Mouse (Mus musculus) C2C12 (cell line): ENCODE measurements around the gene Agrn. TPM values are rescaled to one million over a fixed set of nuclear protein-coding genes. Genes with fewer than 3 reads are reported as not detected.

Experiments
- H3K27me3 ChIP-seq: one replicate; pipeline ENCODE4 v1.6.1; 2011; ENCODE audit not compliant: control insufficient read depth, insufficient read depth, insufficient read length
- H3K36me3 ChIP-seq: one replicate; pipeline ENCODE4 v1.6.1; 2011; ENCODE audit not compliant: control insufficient read depth, insufficient read depth
- H3K4me3 ChIP-seq: one replicate; pipeline ENCODE4 v1.5.1; 2011; ENCODE audit warnings: mild to moderate bottlenecking, control low read depth; ENCODE audit not compliant: poor library complexity, insufficient read depth, severe bottlenecking
- H3K79me2 ChIP-seq: one replicate; pipeline ENCODE4 v1.6.1; 2011; ENCODE audit not compliant: control insufficient read depth, insufficient read depth
- H3K79me3 ChIP-seq: one replicate; pipeline ENCODE4 v1.6.1; 2011; ENCODE audit warnings: low read depth, control low read depth
- H3ac ChIP-seq: one replicate; pipeline ENCODE3; 2011; ENCODE audit warnings: low read depth; ENCODE audit not compliant: control insufficient read depth, insufficient read length
- CEBPB ChIP-seq: IDR thresholded peaks from one replicate; pipeline ENCODE4 v1.6.1; 2011; ENCODE audit warnings: low read depth, mild to moderate bottlenecking, control low read depth, moderate library complexity
- CTCF ChIP-seq: IDR thresholded peaks from one replicate; pipeline ENCODE4 v1.5.1; 2011; ENCODE audit not compliant: control insufficient read depth, insufficient read depth, insufficient read length
- FOSL1 ChIP-seq: IDR thresholded peaks from one replicate; pipeline ENCODE4 v1.8.0; 2011; ENCODE audit warnings: mild to moderate bottlenecking, low read length; ENCODE audit not compliant: poor library complexity, insufficient read depth, severe bottlenecking
- MAX ChIP-seq: IDR thresholded peaks from one replicate; pipeline ENCODE4 v1.6.1; 2011; ENCODE audit warnings: mild to moderate bottlenecking, control low read depth
- MYOD1 ChIP-seq: IDR thresholded peaks from one replicate; pipeline ENCODE4 v1.6.1; 2011; ENCODE audit warnings: low read depth; ENCODE audit not compliant: control insufficient read depth, insufficient read length
- MYOG ChIP-seq: IDR thresholded peaks from one replicate; pipeline ENCODE4 v1.6.1; 2011; ENCODE audit not compliant: control insufficient read depth, insufficient read length; ENCODE audit errors: extremely low read depth
- USF1 ChIP-seq: IDR thresholded peaks from one replicate; pipeline ENCODE4 v1.6.1; 2011; ENCODE audit warnings: low read depth, mild to moderate bottlenecking, control low read depth, moderate library complexity
- polyA plus RNA-seq: library from polyadenylated mRNA; unstranded; fragments of >200 nt; fragmentation: generic; extraction: Trizol; gene quantifications from one replicate; pipeline ENCODE4 v1.2.1, GENCODE M21; 2012; ENCODE audit warnings: missing spikeins

Gene Agrn
- polyA plus RNA-seq, 1 experiment: 16.7 TPM

GRCm38 (mm10) chr4:156133334-156133733 is 64.0 kb downstream of the Agrn start:
- Histone ChIP-seq H3K36me3 (no peaks in the 10 kb centered on the region), H3K79me2 (no peaks in the 10 kb centered on the region), H3ac (no peak overlapping the region), H3K4me3 (no peak overlapping the region), H3K79me3 (no peaks in the 10 kb centered on the region), H3K27me3 (no peaks in the 10 kb centered on the region)
- TF ChIP-seq MYOG: no peak
- TF ChIP-seq MAX: no peak
- TF ChIP-seq CTCF: no peak

- peaks cover 9% of the 10 kb centered on the region for H3K36me3 ChIP-seq
Observed at GRCm38 (mm10) chr4:156130940-156131339, 66.3 kb downstream of the Agrn start.

GRCm38 (mm10) chr4:156130436-156130835 is 66.9 kb downstream of the Agrn start, which contains the start of gene Rnf223:
TSS of gene Rnf223 (plus strand) at chr4:156130513.
- peaks cover 14% of the 10 kb centered on the region for H3K36me3 ChIP-seq
- no peak within 1 kb of the TSS for H3K4me3 ChIP-seq
- TF ChIP-seq MYOD1: no peak
- no peak for TF ChIP-seq FOSL1
- no peak for TF ChIP-seq CTCF
- no peak for TF ChIP-seq CEBPB
- no peak for TF ChIP-seq USF1
- no peak for TF ChIP-seq MAX
- no peak for TF ChIP-seq MYOG
- H3K79me3 ChIP-seq: no peaks in the 10 kb centered on the region
- H3K79me2 ChIP-seq: no peaks in the 10 kb centered on the region
- no peaks in the 10 kb centered on the region for H3K27me3 ChIP-seq
- H3ac ChIP-seq: no peak within 1 kb of the TSS

More at GRCm38 (mm10) chr4:156130940-156131339, 66.3 kb downstream of the Agrn start:
- TF ChIP-seq MYOD1 (no peak), MYOG (no peak), CTCF (no peak), FOSL1 (no peak), CEBPB (no peak), USF1 (no peak), MAX (no peak)
- Histone ChIP-seq H3K79me3 (no peaks in the 10 kb centered on the region), H3K4me3 (no peak overlapping the region), H3K79me2 (no peaks in the 10 kb centered on the region), H3K27me3 (no peaks in the 10 kb centered on the region), H3ac (no peak overlapping the region)

GRCm38 (mm10) chr4:156128746-156129145 is 68.5 kb downstream of the Agrn start:
- Histone ChIP-seq H3K79me3 (no peaks in the 10 kb centered on the region), H3K36me3 (peaks cover 30% of the 10 kb centered on the region), H3K27me3 (no peaks in the 10 kb centered on the region), H3ac (no peak overlapping the region), H3K4me3 (no peak overlapping the region), H3K79me2 (no peaks in the 10 kb centered on the region)
- TF ChIP-seq FOSL1 (no peak), CTCF (no peak), MYOG (no peak), MAX (no peak), CEBPB (no peak), USF1 (no peak), MYOD1 (no peak)

- Histone ChIP-seq H3K27me3 (no peaks in the 10 kb centered on the region), H3ac (no peak overlapping the region), H3K79me2 (no peaks in the 10 kb centered on the region), H3K79me3 (no peaks in the 10 kb centered on the region), H3K36me3 (peaks cover 47% of the 10 kb centered on the region), H3K4me3 (no peak overlapping the region)
- no peak for TF ChIP-seq USF1
- no peak for TF ChIP-seq MYOD1
- no peak for TF ChIP-seq FOSL1
- TF ChIP-seq MYOG: no peak
- TF ChIP-seq CTCF: no peak
- TF ChIP-seq MAX: no peak
- no peak for TF ChIP-seq CEBPB
Observed at GRCm38 (mm10) chr4:156126841-156127240, 70.4 kb downstream of the Agrn start.

GRCm38 (mm10) chr4:156125393-156125792 is 71.9 kb downstream of the Agrn start:
- Histone ChIP-seq H3K79me3 (no peaks in the 10 kb centered on the region), H3K36me3 (peaks cover 61% of the 10 kb centered on the region), H3K27me3 (no peaks in the 10 kb centered on the region), H3ac (no peak overlapping the region), H3K4me3 (no peak overlapping the region), H3K79me2 (no peaks in the 10 kb centered on the region)
- TF ChIP-seq MYOD1 (no peak), USF1 (no peak), MYOG (no peak), FOSL1 (no peak), MAX (no peak), CTCF (no peak), CEBPB (no peak)
